Mouse (Mus musculus): ENCODE results near the gene Mtmr11. TPM values are rescaled to one million over a fixed set of nuclear protein-coding genes. Genes with fewer than 3 reads are reported as not detected.
"Not testable (repeated sequence)": the region's sequence is repeated elsewhere in the genome, so short reads cannot be mapped to it uniquely, and the experiment has no call there.

The Mtmr11 gene
- polyA plus RNA-seq, 1 experiment from 2014 or later, result 29.7 TPM

DNA sequence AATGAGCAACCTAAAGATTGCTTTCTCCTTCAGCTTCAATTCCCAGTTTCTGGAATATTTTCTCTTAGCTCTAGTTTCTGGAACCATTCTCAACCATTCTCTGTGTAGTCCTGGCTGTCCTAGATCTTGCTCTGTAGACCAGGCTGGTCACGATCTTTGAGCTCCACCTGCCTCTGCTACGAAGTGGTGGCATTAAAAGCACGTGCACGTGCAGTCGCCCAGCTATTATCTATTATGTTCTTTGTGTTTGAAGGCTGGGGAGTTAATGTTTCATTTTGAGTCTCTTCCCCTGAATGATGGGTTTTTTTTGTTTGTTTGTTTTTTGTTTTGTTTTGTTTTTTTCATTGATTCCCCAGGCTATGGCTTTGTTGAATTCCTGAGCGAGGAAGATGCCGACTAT is 11.4 kb downstream of the Mtmr11 start:
- no peaks in the 10 kb centered on the region for H3K9me3 ChIP-seq (replicated peaks)
- no peaks in the 10 kb centered on the region for H3K27me3 ChIP-seq
- WGBS, result 38% methylated on average over 7 of the region's 7 CpGs
- H3K9ac ChIP-seq, result peak overlapping the region; percentile 82
- ATAC-seq (replicated peaks; ENCODE audit: low FRiP score), result no peak
- H3K4me3 ChIP-seq (replicated peaks), result peak overlapping the region; percentile 64
- H3K4me1 ChIP-seq, result peaks cover 41% of the 10 kb centered on the region
- H3K27ac ChIP-seq, result 0 out of 2 replicates have a peak overlapping the region, but pooled peaks have one; percentile 99
- peaks cover 62% of the 10 kb centered on the region for H3K36me3 ChIP-seq
- H3K4me2 ChIP-seq, result peak overlapping the region; percentile 84

DNA sequence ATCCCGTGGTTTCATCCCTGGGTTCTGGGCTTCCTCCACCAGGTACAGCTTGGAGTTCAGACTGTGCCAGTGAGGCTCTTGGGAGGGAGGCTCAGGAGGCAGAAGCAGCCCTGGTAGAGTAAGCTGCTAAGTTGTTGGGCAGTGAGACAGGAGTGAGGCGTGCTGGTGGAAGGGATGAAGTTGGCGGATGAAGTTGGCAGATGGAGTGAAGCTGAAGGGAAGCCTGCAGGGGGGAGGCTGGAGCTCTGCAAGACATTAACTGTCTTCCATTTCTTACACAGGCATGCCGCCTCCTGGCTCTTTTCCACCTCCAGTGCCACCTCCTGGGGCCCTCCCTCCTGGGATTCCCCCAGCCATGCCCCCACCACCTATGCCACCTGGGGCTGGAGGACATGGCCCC is 12.2 kb downstream of the Mtmr11 start:
- not testable (repeated sequence) for H3K27ac ChIP-seq; ATAC-seq (replicated peaks; ENCODE audit: low FRiP score); H3K9me3 ChIP-seq (replicated peaks); H3K9ac ChIP-seq; H3K27me3 ChIP-seq
- Histone ChIP-seq H3K4me2 (peak overlapping the region; percentile 84; the same call in 1 of the 2 replicates), H3K4me1 (peaks cover 41% of the 10 kb centered on the region), H3K4me3 (replicated peaks) (peak overlapping the region; percentile 18), H3K36me3 (peaks cover 65% of the 10 kb centered on the region)
- 82% methylated on average over 4 of the region's 4 CpGs for WGBS

DNA sequence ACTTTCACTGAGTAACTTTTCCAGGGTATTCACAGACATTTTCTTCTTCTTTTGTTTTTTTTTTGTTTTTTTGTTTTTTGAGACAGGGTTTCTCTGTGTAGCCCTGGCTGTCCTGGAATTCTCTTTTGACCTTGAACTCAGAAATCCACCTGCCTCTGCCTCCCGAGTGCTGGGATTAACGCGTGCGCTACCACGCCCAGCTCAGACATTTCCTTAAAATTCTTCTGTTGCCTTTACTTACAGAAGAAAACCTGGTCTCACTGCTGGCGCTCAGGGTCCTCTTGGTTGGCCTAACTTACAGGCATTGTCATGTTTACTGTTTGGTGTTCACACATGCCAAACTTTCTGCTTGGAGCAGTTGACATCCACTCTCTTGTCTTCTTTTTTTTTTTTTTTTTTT is 13.4 kb downstream of the Mtmr11 start:
- no peak overlapping the region for H3K4me2 ChIP-seq
- H3K27ac ChIP-seq, result no peak overlapping the region
- no peak overlapping the region for H3K4me3 ChIP-seq (replicated peaks)
- no peaks in the 10 kb centered on the region for H3K9me3 ChIP-seq (replicated peaks)
- 96% methylated on average over 6 of the region's 6 CpGs for WGBS
- ATAC-seq (replicated peaks; ENCODE audit: low FRiP score), result no peak
- no peaks in the 10 kb centered on the region for H3K27me3 ChIP-seq
- no peak overlapping the region for H3K9ac ChIP-seq
- H3K36me3 ChIP-seq, result peaks cover 59% of the 10 kb centered on the region
- H3K4me1 ChIP-seq, result peaks cover 40% of the 10 kb centered on the region

DNA sequence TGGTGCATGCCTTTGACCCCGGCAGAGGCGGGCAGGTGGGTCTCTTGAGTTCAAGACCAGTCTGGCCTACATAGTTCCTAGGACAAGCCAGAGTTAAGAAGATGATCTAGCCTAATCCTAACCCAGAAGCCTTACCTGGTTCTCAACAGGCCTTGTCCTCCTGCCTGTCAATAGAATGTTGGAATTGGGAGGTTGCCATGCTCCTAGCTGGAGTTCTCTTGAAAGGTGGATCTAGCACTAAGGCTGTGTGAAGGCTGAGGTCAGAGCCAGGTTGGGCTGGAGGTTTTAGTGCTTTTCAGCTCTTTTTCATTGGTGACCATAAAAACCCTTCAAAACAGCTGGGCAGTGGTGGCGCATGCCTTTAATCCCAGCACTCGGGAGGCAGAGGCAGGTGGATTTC is 16.6 kb downstream of the Mtmr11 start:
- Histone ChIP-seq H3K4me2 (no peak overlapping the region), H3K36me3 (peaks cover 56% of the 10 kb centered on the region), H3K27ac (no peak overlapping the region), H3K4me1 (peaks cover 48% of the 10 kb centered on the region), H3K4me3 (replicated peaks) (no peak overlapping the region), H3K27me3 (no peaks in the 10 kb centered on the region), H3K9me3 (replicated peaks) (no peaks in the 10 kb centered on the region), H3K9ac (no peak overlapping the region)
- no peak for ATAC-seq (replicated peaks; ENCODE audit: low FRiP score)
- 91% methylated on average over 4 of the region's 4 CpGs for WGBS

DNA sequence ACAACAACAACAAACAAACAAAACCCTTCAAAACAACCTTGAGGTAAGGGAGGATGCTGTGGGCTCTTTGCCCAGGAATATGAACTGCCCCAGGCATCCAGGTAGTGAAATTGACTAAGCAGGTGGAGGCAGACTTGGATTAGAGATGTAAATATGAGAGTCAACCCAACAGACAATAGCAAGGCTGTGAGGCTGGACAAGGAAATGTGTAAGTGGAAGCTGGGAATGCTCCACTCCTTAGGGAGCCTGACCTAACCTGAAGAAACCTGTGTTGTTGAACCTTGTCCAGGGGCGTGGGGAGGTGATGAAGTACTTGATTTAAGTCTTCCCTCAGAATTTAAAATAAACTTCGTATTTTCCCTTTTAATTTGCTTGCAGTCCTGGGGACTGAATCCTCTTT is 17.1 kb downstream of the Mtmr11 start:
- Histone ChIP-seq H3K27ac (no peak overlapping the region), H3K4me2 (no peak overlapping the region), H3K9me3 (replicated peaks) (no peaks in the 10 kb centered on the region), H3K9ac (no peak overlapping the region), H3K4me1 (peaks cover 44% of the 10 kb centered on the region), H3K36me3 (peaks cover 54% of the 10 kb centered on the region), H3K4me3 (replicated peaks) (no peak overlapping the region), H3K27me3 (no peaks in the 10 kb centered on the region)
- no peak for ATAC-seq (replicated peaks; ENCODE audit: low FRiP score)
- WGBS, result 83% methylated on average over 2 of the region's 2 CpGs

DNA sequence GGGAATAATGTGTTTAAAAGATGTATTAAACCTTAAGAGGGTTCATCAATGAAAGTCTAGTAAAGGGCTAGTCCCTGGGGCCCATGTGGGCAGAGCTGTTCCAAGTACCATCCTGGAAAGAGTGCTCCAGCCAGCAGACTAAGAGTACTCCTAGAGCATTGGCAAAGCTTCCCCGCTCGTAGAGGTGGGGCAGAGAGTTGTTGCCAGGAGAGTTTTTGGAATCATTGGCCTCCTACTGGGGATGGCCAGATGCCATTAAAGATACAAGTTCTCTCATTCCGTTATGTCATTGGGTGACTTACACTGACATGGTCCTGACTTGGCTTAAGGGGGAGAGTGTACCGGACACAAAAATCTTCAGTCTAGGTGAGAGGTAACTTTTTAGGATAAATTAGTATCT is 17.7 kb downstream of the Mtmr11 start:
- Histone ChIP-seq H3K27ac (no peak overlapping the region), H3K9me3 (replicated peaks) (no peaks in the 10 kb centered on the region), H3K4me2 (no peak overlapping the region), H3K4me3 (replicated peaks) (no peak overlapping the region), H3K9ac (no peak overlapping the region), H3K27me3 (no peaks in the 10 kb centered on the region), H3K4me1 (peaks cover 37% of the 10 kb centered on the region), H3K36me3 (peaks cover 48% of the 10 kb centered on the region)
- WGBS, result 71% methylated on average over 4 of the region's 4 CpGs
- ATAC-seq (replicated peaks; ENCODE audit: low FRiP score), result no peak

DNA sequence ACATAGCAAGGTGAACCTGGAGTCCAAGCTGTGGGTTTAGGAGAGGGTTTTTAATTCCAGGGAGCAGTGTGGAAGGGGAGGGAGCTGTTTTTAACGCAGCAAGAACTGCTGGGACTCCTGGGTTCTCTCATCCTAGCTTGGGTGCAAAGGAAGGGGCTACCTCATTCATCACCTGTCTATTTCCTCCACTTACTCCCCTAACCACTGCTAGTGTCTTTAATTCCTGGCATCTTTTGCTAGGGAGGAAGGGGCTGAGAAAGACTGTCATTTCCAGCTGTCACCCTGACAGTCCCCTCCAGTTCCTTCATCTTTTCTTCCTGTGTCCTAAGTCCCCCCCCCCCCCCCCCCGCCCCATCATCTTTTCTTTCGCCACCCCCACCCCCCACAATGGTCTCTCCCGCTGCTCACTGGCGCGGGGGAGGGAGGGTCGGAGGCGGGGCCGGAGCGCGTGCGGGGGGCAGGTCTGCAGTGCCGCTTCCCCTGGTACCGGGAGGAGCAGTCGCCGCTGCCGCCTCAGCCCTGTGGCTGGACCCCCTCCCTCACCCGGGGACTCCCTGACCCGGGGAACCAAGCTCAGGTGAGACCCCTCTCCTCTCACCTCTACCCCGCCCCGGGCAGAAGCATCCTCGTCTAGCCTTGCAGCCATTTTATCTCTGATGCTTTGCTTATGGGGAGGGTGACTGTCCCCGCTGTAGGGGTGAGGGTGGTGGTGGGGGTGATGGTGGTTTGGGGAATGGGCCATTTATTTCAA is 19.1 kb downstream of the Mtmr11 start, which contains the start of gene Sv2a:
Sv2a (plus strand) TSS at position 425 of the 751 bp plus-strand sequence.
- H3K27ac ChIP-seq, result no peak within 1 kb of the TSS
- under 1% methylated on average over 18 of the region's 23 CpGs for WGBS
- ATAC-seq (replicated peaks; ENCODE audit: low FRiP score), result 0 out of 2 replicates have a peak, but pooled peaks have one; percentile 9
- peaks cover 29% of the 10 kb centered on the region for H3K4me1 ChIP-seq
- H3K9ac ChIP-seq, result peak within 1 kb of the TSS; percentile 56
- peak within 1 kb of the TSS; percentile 93 for H3K4me2 ChIP-seq
- H3K36me3 ChIP-seq, result peaks cover 35% of the 10 kb centered on the region
- no peaks in the 10 kb centered on the region for H3K9me3 ChIP-seq (replicated peaks)
- H3K27me3 ChIP-seq, result no peaks in the 10 kb centered on the region
- peak within 1 kb of the TSS; percentile 58 for H3K4me3 ChIP-seq (replicated peaks)

DNA sequence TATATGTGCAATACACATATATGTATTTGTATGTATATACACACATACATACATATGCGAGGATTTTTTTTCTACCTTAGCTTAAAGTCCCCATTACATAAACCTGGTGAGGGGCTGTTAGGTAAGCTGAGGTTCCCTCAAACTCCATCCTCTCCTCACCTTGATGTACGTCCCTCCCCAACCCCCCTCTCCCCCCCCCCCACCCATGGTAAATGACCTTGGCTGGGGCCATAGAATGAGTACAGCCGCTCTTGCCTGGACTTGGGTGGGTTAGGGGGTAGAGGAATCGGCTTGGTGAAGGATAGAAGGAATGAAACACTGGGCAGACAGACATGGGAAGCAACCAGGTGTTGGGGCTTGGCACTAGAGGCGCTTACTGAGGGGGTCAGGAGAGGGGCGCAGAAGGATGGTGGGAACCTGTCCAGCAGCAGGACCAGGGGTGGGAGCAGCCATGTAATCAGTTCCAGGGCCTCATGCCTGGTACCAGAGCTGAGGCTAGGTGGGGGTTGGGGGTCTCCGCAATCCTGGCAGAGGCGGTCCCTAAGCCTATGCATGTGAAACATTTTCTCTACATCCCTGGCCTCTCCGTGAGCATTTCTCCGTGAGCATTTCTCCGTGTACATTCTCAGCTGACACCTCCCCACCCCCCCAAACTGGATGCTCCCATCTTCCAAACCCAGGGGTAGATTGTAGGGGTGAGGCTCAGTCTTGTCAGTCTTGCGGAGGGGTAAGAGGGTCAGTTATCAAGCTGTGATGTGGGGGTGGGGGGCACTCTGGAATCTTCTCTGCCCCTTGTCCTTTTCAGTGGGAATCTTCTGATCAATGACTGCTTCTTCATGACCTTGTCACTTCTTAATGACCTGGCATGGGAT is 19.9 kb downstream of the Mtmr11 start:
- WGBS, result 37% methylated on average over 12 of the region's 12 CpGs
- peak overlapping the region; percentile 55; the same call in 1 of the 2 replicates for H3K27ac ChIP-seq
- no peaks in the 10 kb centered on the region for H3K27me3 ChIP-seq
- H3K9ac ChIP-seq, result no peak overlapping the region
- H3K4me1 ChIP-seq, result peaks cover 26% of the 10 kb centered on the region
- H3K4me3 ChIP-seq (replicated peaks), result peak overlapping the region; percentile 58
- 0 out of 2 replicates have a peak, but pooled peaks have one; percentile 34 for ATAC-seq (replicated peaks; ENCODE audit: low FRiP score)
- no peaks in the 10 kb centered on the region for H3K9me3 ChIP-seq (replicated peaks)
- H3K36me3 ChIP-seq, result peaks cover 26% of the 10 kb centered on the region
- H3K4me2 ChIP-seq, result peak overlapping the region; percentile 93

DNA sequence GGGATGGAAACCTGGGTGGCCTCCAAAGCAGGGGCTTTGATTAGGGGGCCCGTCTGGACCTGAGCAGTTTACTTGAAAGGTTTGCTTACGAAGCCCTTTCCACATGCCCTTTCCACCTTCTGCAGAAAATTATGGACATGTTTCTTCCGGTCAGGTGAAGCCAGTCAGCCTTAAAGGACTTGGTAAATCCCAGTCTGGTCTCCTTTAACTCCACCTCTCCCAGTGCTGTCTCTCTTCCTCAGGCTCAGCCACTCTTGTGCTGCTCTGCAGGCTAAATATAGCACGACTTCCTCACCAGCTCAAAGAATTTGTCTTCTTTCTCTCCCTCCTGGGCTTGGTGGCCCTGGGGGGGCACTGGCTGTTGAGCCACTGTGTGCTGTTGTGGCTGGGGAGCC is 20.6 kb downstream of the Mtmr11 start:
- Histone ChIP-seq H3K27ac (peak overlapping the region; percentile 55), H3K36me3 (peaks cover 22% of the 10 kb centered on the region), H3K9ac (no peak overlapping the region), H3K4me1 (peaks cover 26% of the 10 kb centered on the region), H3K4me2 (peak overlapping the region; percentile 93), H3K4me3 (replicated peaks) (0 out of 2 replicates have a peak overlapping the region, but pooled peaks have one; percentile 58), H3K9me3 (replicated peaks) (no peaks in the 10 kb centered on the region), H3K27me3 (no peaks in the 10 kb centered on the region)
- WGBS, result 16% methylated on average over 4 of the region's 4 CpGs
- no peak for ATAC-seq (replicated peaks; ENCODE audit: low FRiP score)

DNA sequence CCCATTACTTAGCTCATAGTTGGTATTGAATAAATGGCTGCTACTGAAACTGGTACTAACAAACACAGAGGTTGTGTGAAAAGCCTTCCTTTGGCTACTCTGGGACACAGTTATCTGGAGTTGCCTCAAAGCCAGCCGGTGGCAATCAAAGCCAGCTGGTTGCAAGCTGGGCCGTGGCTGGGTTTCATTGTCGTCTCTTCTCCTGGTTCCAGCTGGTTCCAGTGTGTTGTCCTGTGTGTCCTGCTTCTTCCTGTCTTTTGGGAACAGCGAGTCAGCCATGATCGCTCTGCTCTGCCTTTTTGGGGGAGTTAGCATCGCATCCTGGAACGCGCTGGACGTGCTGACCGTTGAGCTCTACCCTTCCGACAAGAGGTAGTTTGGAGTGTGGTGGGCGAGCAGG is 31.2 kb downstream of the Mtmr11 start:
- 0 out of 2 replicates have a peak overlapping the region, but pooled peaks have one; percentile 7 for H3K9ac ChIP-seq
- no peaks in the 10 kb centered on the region for H3K9me3 ChIP-seq (replicated peaks)
- H3K4me1 ChIP-seq, result peaks cover 15% of the 10 kb centered on the region
- no peaks in the 10 kb centered on the region for H3K27me3 ChIP-seq
- no peak overlapping the region for H3K4me3 ChIP-seq (replicated peaks)
- ATAC-seq (replicated peaks; ENCODE audit: low FRiP score), result no peak
- no peak overlapping the region for H3K27ac ChIP-seq
- WGBS, result 60% methylated on average over 12 of the region's 12 CpGs
- no peak overlapping the region for H3K4me2 ChIP-seq
- no peaks in the 10 kb centered on the region; the same call in 1 of the 2 replicates for H3K36me3 ChIP-seq

DNA sequence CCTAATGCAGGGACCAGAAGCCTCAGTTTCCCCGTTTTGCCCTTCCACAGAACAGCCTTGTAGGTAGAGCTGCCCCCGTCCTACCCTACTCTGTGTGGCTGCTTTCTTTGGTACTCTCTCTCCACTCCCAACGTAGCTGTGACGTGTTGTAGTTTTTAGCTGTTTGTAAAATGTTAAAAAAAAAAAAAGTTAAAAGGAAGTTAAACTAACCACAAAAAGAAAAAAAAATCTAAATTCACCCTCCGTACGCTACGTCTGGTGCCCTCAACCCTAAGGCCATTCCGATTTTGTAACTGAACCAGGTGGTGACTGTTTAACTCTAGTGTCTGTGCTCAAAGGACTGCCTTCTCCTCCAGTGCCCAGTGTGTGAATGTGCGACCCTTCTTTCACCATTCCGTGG is 33.2 kb downstream of the Mtmr11 start:
- no peaks in the 10 kb centered on the region; the same call in 1 of the 2 replicates for H3K36me3 ChIP-seq
- H3K27ac ChIP-seq, result no peak overlapping the region
- 0 out of 2 replicates have a peak, but pooled peaks cover 6% of the 10 kb centered on the region for H3K27me3 ChIP-seq
- WGBS, result 91% methylated on average over 10 of the region's 10 CpGs
- H3K4me3 ChIP-seq (replicated peaks), result no peak overlapping the region
- no peak overlapping the region for H3K9ac ChIP-seq
- no peaks in the 10 kb centered on the region for H3K9me3 ChIP-seq (replicated peaks)
- H3K4me1 ChIP-seq, result peaks cover 17% of the 10 kb centered on the region
- no peak overlapping the region for H3K4me2 ChIP-seq
- ATAC-seq (replicated peaks; ENCODE audit: low FRiP score), result no peak

Data from kidney, embryonic 15.5 days (tissue).